Mouse (Mus musculus) limb, embryonic 13.5 days (tissue): ENCODE results near the gene Tspoap1. TPM values are rescaled to one million over a fixed set of nuclear protein-coding genes. Genes with fewer than 3 reads are reported as not detected.
A peak's percentile ranks its signal among the peaks of the same experiment; 100 is the strongest.

Source experiments
- ATAC-seq: fragments of 200-750 bp; cut with Nextera tagmentation; 2 replicates; pipeline ENCODE4 v1.8.0; 2017; ENCODE audit warnings: low read depth, moderate number of reproducible peaks, moderate TSS enrichment; ENCODE audit not compliant: low FRiP score
- H3K27ac ChIP-seq: fragments of 300-500 bp; sonication (generic); 2 replicates; pipeline ENCODE4 v1.5.1; 2015; ENCODE audit warnings: inconsistent platforms, mild to moderate bottlenecking, moderate library complexity
- H3K27me3 ChIP-seq: fragments of 300-500 bp; sonication (generic); 2 replicates; pipeline ENCODE4 v1.6.1; 2015; ENCODE audit warnings: mild to moderate bottlenecking, inconsistent platforms
- H3K36me3 ChIP-seq: fragments of 300-500 bp; sonication (generic); 2 replicates; pipeline ENCODE4 v1.6.1; 2015; ENCODE audit warnings: inconsistent platforms, mild to moderate bottlenecking, moderate library complexity
- H3K4me1 ChIP-seq: fragments of 300-500 bp; sonication (generic); 2 replicates; pipeline ENCODE4 v1.6.1; 2015; ENCODE audit warnings: inconsistent platforms
- H3K4me2 ChIP-seq: fragments of 300-500 bp; sonication (generic); replicated peaks from 2 replicates; pipeline ENCODE4 v1.6.1; 2015; ENCODE audit warnings: inconsistent platforms, mild to moderate bottlenecking, moderate library complexity
- H3K4me3 ChIP-seq: fragments of 300-500 bp; sonication (generic); 2 replicates; pipeline ENCODE4 v1.5.1; 2015; ENCODE audit warnings: moderate library complexity, mild to moderate bottlenecking, inconsistent platforms
- H3K9ac ChIP-seq: fragments of 300-500 bp; sonication (generic); 2 replicates; pipeline ENCODE4 v1.6.1; 2015; ENCODE audit warnings: mild to moderate bottlenecking, inconsistent platforms
- H3K9me3 ChIP-seq: fragments of 300-500 bp; sonication (generic); 2 replicates; pipeline ENCODE4 v1.6.1; 2016; ENCODE audit warnings: inconsistent platforms
- WGBS: fragments of 180-500 bp; shearing (Covaris S2); methylation state at CpG from one replicate; pipeline ENCODE4 v1.1.7; 2015; 5-methylcytosine and 5-hydroxymethylcytosine counted together
- polyA plus RNA-seq: library from polyadenylated mRNA; unstranded; fragments of >200 nt; fragmentation: Nextera tagmentation; extraction: Ambion mirVana; gene quantifications from 2 replicates; pipeline ENCODE4 v1.2.1, GENCODE M21; 2015

Gene Tspoap1
- polyA plus RNA-seq, 1 experiment from 2014 or later: 2.7 TPM

DNA sequence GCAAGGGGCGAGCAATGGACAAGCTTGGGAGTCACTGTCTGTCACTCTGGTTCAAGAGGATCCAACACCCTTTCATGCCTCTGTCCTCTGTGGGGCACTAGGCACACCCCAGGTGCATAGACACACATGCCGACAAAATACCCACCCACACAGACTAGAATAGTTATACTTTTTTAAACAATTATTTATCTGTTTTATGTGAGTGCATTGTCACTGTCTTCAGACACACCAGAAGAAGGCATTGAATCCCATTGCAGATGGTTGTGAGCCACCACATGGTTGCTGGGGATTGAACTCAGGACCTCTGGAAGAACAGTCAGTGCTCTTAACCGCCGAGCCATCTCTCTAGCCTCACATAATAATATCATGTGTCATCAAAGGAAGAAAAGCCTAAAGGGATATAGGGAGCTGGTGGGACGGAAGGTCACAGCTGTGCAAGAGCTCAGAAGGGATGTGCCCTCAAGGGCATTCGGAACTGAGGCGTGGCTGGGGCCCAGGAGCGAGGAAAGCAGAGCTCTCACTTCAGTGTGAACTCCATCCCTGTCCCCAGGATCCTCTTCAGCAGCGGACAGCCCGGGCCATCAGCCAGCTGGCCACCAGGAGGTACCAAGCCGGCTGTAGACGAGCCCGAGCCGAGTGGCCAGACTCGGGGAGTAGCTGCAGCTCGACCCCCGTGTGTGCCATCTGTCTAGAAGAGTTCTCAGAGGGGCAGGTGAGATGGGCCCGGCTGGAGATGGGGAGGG, 31.3 kb upstream of the Tspoap1 start:
- no peak overlapping the region for H3K4me2 ChIP-seq
- H3K27me3 ChIP-seq: no peaks in the 10 kb centered on the region
- H3K9me3 ChIP-seq: no peaks in the 10 kb centered on the region
- WGBS: 41% methylated on average over 18 of the region's 18 CpGs
- ATAC-seq: no peak; the same call in 1 of the 2 replicates
- no peak overlapping the region for H3K4me3 ChIP-seq
- H3K36me3 ChIP-seq: no peaks in the 10 kb centered on the region
- peaks cover 17% of the 10 kb centered on the region for H3K4me1 ChIP-seq
- no peak overlapping the region for H3K27ac ChIP-seq
- H3K9ac ChIP-seq: no peak overlapping the region

DNA sequence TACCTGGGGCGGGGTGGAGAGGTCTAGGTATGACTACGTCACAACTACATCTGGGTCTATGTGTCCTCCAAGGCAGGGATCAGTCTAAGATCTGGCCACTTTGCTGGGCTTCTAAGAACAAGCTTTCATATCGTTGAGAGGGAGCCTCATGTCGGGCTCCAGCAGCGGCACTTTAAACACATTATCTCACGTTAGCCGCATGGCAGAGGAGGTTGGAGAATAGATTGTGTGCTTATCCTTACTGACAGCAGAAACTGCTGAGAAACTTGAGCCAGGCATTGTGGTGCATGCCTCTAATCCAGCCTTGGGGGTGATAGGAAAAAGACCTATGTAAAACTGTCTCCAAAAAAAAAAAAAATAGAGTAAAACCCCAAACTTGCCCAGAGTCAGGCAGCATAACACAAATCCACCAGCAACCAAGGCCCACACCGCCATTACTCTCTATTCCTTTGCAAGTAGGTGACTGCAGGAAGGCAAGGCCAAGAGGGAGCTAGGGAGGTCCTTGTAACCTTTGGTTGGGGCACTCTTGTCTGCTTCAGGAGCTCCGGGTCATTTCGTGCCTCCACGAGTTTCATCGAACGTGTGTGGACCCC, 30.7 kb upstream of the Tspoap1 start:
- WGBS: 81% methylated on average over 13 of the region's 13 CpGs
- H3K36me3 ChIP-seq: no peaks in the 10 kb centered on the region
- no peak for ATAC-seq

DNA sequence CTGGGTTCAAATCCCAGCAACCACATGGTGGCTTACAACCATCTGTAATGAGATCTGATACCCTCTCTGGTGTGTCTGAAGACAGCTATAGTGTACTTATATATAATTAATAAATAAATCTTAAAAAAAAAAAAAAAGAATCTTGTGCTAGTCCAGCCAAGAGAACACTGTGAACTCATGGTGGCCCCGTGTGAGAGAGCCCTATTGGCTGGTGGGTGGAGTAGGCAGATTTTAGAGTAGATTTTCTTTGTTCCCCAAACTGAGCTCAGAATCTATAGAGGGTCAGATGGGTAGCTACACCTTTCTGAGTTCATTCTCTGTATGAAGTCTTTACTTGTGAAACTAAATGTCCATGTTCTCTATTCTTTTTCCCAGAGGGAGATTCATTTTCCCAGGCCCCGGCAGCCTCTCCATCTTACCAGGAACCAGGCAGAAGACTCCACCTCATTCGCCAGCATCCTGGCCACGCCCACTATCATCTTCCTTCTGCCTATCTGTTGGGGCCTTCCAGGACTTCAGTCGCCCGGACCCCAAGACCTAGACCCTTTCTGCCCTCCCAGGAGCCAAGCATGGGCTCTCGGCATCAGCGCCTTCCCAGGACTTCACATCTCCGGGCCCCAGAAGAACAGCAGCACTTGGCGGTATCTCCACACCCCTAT, 29.6 kb upstream of the Tspoap1 start:
- no peak for ATAC-seq
- no peak overlapping the region for H3K27ac ChIP-seq
- H3K27me3 ChIP-seq: no peaks in the 10 kb centered on the region
- H3K9ac ChIP-seq: no peak overlapping the region
- no peaks in the 10 kb centered on the region for H3K36me3 ChIP-seq
- no peaks in the 10 kb centered on the region for H3K9me3 ChIP-seq
- WGBS: 77% methylated on average over 10 of the region's 10 CpGs
- no peak overlapping the region for H3K4me2 ChIP-seq
- H3K4me3 ChIP-seq: no peak overlapping the region
- peaks cover 13% of the 10 kb centered on the region for H3K4me1 ChIP-seq

More for the DNA sequence above, 30.7 kb upstream of the Tspoap1 start:
- Histone ChIP-seq H3K27ac (no peak overlapping the region), H3K4me1 (peaks cover 19% of the 10 kb centered on the region), H3K27me3 (no peaks in the 10 kb centered on the region), H3K4me3 (no peak overlapping the region), H3K9me3 (no peaks in the 10 kb centered on the region), H3K4me2 (no peak overlapping the region), H3K9ac (no peak overlapping the region)

DNA sequence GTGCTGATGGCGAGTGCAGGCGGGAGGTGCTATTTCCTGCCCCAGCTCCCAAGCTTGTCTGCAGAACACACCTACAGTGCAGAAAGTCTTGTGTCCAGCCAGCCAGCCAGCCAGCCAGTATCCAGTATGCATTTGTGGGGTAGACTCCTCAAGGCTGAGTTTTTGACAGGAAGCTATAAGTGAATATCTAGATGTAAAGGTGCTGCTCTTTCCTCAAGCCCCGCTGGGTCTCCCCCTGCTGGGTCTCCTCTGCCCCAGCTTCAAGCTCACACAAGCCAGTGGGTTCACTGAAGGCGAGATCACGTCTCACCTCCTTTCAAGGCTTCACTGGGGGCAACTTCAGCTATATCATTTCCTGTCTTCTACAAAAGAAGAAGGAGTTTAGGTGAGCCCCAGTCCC, 26.0 kb upstream of the Tspoap1 start:
- H3K9me3 ChIP-seq: no peaks in the 10 kb centered on the region
- WGBS: 58% methylated on average over 5 of the region's 5 CpGs
- peaks cover 2% of the 10 kb centered on the region for H3K36me3 ChIP-seq
- H3K4me3 ChIP-seq: no peak overlapping the region
- H3K27me3 ChIP-seq: no peaks in the 10 kb centered on the region
- H3K27ac ChIP-seq: no peak overlapping the region
- peak overlapping the region; percentile 51 for H3K9ac ChIP-seq
- peak overlapping the region; percentile 44 for H3K4me2 ChIP-seq
- ATAC-seq: no peak
- H3K4me1 ChIP-seq: peaks cover 19% of the 10 kb centered on the region

DNA sequence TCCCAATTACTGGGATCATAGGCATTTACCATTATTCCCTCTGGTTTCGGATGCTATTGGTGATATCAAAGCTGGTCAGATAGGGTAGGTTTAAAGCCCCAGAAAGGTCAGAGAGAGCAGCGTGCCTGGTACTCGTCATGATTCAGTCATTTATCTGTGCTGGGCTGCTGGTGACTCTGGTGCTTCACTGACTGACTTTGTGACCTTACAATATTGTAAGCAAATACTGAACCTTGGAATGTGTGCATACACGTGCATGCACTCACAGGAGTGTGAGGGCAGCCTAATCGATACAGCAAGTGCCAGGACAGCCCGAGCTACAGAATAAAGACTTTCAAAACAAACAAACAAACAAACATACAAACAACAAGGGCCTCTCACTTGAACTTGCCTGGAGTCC, 24.6 kb upstream of the Tspoap1 start:
- WGBS: 77% methylated on average over 6 of the region's 6 CpGs
- no peak for ATAC-seq
- H3K27me3 ChIP-seq: no peaks in the 10 kb centered on the region
- H3K4me1 ChIP-seq: peaks cover 19% of the 10 kb centered on the region
- no peak overlapping the region for H3K9ac ChIP-seq
- H3K36me3 ChIP-seq: peaks cover 15% of the 10 kb centered on the region
- H3K4me3 ChIP-seq: no peak overlapping the region
- H3K27ac ChIP-seq: no peak overlapping the region
- no peaks in the 10 kb centered on the region for H3K9me3 ChIP-seq
- no peak overlapping the region for H3K4me2 ChIP-seq

DNA sequence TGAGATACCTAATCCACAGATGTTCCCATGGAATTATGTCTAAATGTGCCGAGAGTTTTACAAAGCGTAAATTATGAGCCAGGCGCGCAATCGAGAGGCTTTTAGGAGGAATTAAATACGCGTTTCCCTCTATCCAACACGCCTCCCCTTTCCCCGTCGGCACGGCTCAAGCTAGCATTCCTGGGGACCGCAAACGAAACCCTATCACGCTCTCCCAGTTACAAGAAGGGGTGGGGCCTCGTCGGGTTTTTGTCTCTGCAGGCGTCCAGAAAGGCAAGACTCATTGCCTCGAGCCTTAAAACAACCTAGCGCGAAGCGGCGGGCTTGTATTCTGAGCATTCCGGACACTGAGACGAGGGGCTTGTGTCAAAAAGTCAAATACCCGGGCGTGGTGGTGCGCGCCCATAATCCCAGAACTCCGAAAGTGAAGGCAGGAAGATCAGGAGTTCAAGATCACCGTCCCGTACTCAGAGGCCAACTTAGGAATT, 23.6 kb upstream of the Tspoap1 start:
- Histone ChIP-seq H3K27me3 (no peaks in the 10 kb centered on the region), H3K36me3 (peaks cover 17% of the 10 kb centered on the region), H3K4me2 (peak overlapping the region; percentile 95), H3K4me1 (peaks cover 19% of the 10 kb centered on the region), H3K27ac (peak overlapping the region; percentile 90), H3K9me3 (no peaks in the 10 kb centered on the region), H3K9ac (peak overlapping the region; percentile 74), H3K4me3 (peak overlapping the region; percentile 85)
- peak; percentile 86 for ATAC-seq
- WGBS: under 1% methylated on average over 31 of the region's 31 CpGs

DNA sequence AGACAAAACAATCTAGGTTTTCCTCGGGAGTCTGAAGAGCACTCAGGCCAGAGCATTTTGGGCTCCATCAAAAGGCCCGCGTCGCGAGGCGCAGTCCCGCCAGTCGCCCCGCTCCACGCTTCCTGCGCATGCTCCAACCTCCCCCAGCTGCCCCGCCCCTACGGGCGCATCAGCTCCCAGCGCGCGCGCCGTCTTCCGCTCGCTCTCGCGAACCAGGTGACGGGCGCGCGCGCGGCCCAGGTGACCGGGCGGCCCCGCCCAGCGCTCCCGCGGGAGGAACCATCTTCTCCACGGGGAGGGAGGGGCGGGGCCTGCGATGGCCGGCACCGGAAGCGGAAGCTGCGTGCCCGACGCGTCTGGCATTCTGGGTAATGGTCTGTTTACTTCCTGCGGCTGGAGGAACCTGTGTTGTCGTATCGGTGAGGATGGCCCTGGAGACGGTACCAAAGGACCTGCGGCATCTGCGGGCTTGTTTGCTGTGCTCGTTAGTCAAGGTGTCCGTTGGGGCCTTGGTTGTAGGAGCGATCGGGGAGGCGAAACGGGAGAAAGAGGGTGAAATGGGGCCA, 23.1 kb upstream of the Tspoap1 start, which contains the start of gene Supt4a:
TSS of gene Supt4a (plus strand) at position 378 of the 566 bp plus-strand sequence.
- Histone ChIP-seq H3K9me3 (no peaks in the 10 kb centered on the region), H3K36me3 (peaks cover 23% of the 10 kb centered on the region), H3K4me2 (peak within 1 kb of the TSS; percentile 95), H3K4me1 (peaks cover 19% of the 10 kb centered on the region), H3K27ac (peak within 1 kb of the TSS; percentile 90), H3K4me3 (peak within 1 kb of the TSS; percentile 85), H3K27me3 (no peaks in the 10 kb centered on the region), H3K9ac (peak within 1 kb of the TSS; percentile 88)
- under 1% methylated on average over 46 of the region's 57 CpGs for WGBS
- ATAC-seq: peak; percentile 93

DNA sequence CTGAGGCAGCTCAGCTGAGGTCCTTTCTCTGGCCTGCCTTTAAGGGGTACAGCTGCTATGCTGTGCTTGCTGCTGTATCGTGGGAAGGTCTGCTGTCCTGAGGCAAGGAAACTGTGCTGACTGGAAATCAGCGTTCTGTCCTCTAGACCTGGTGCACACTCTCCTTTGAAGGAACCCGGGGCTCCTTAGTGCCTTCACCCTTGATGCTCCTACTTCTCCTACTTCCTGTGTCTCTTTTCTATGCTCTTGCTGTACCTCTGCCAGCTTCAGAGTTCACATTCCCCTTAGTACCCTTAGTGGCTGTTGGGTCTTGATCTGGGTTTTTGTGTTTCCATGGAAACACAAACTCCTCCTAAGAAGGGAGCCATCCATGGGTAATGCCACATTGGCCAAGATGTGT, 16.6 kb upstream of the Tspoap1 start:
- ATAC-seq: no peak
- Histone ChIP-seq H3K4me1 (peaks cover 4% of the 10 kb centered on the region; the same call in 1 of the 2 replicates), H3K4me3 (no peak overlapping the region), H3K9ac (no peak overlapping the region), H3K36me3 (peaks cover 56% of the 10 kb centered on the region), H3K4me2 (no peak overlapping the region), H3K27ac (no peak overlapping the region), H3K27me3 (0 out of 2 replicates have a peak, but pooled peaks cover under 1% of the 10 kb centered on the region), H3K9me3 (no peaks in the 10 kb centered on the region)
- 98% methylated on average over 3 of the region's 3 CpGs for WGBS

DNA sequence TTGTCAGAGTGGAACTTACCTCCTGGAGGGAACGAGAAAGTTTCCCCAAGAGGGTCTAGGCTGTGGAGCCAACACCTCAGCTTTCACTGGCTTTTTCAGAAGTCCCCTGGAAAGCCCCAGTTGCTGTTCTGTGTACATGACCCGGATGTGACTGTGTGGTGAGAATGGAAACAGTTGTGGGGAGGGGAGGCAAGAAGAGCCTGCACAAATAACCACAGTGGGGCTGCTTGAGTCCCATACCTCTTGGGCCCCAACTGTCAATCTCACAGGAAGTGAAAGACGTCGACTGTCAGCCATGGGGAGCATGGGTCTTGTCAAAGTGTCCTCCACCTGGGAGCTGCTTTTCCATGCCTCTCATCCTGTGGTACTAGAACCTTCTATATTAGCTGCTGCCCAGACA, 15.4 kb upstream of the Tspoap1 start:
- H3K36me3 ChIP-seq: peaks cover 48% of the 10 kb centered on the region
- 0 out of 2 replicates have a peak, but pooled peaks cover 5% of the 10 kb centered on the region for H3K27me3 ChIP-seq
- H3K4me1 ChIP-seq: peaks cover 12% of the 10 kb centered on the region
- H3K9ac ChIP-seq: no peak overlapping the region
- no peak overlapping the region for H3K4me3 ChIP-seq
- 75% methylated on average over 4 of the region's 4 CpGs for WGBS
- H3K9me3 ChIP-seq: no peaks in the 10 kb centered on the region
- ATAC-seq: no peak
- H3K27ac ChIP-seq: no peak overlapping the region
- H3K4me2 ChIP-seq: no peak overlapping the region

DNA sequence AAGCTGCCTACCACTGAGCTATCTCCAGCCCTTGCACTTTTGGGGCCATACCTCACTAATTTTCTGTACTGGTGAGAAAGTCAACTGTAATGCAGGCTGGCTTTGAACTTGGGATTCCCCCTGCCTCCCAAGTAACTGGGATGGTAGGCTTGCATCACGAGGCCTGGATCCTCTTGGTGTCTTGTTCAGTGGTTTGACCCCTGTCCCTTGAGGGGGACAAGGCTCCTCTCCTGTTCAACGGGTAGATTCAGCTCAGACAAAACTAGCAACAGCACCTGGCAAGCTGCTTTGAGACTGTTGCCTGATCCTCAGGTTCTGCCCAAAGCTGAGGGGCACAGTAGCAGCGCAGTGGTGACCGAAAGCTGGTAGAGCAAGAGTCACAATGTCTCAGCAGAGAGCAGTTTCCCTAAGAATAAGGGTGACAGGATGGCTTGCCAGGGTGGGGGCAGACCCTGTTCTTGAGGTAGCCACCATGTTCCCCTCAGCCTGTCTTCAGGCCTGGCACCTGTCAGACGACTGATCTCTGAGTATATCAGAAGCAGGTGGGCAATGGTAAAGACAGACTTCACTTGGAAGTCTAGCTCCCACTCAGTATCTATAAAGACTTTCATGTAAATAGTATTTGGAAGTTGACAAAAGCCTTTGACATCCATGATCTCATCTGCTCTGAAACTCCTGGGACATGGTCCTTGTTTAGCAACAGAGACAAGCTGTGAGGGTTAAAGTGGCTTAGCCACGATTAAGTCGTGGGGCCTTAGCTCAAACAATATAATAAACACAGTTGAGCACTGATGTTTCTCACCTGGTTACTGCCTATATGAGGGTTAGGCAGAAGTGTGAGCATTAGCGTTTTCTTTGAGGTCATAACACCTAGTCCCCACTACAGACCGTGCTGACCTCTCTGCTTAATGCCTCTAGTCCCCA, 14.4 kb upstream of the Tspoap1 start:
- Histone ChIP-seq H3K36me3 (peaks cover 41% of the 10 kb centered on the region), H3K9ac (no peak overlapping the region), H3K9me3 (no peaks in the 10 kb centered on the region), H3K4me3 (no peak overlapping the region), H3K4me2 (no peak overlapping the region), H3K4me1 (peaks cover 12% of the 10 kb centered on the region), H3K27me3 (0 out of 2 replicates have a peak, but pooled peaks cover 5% of the 10 kb centered on the region), H3K27ac (no peak overlapping the region)
- no peak for ATAC-seq
- 84% methylated on average over 9 of the region's 9 CpGs for WGBS

DNA sequence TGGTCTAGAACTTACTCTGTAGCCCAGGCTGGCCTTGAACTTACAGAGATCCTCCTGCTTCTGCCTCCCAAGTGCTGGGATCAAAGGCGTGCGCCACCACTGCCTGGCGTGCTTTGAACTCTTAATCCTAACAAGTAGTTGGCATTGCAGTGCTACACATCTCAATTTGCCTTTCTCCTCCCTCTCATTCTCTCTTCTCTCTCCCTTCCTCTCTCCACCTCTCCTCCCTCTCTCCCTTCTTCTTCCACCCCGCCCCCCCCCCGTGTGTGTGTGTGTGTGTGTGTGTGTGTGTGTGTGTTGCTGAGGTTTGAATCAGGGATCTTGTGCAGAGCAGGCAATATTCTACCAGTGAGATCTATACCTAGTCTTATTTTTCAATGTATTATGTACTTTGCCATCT, 13.0 kb upstream of the Tspoap1 start:
- no peak overlapping the region for H3K9ac ChIP-seq
- WGBS: 84% methylated on average over 5 of the region's 5 CpGs
- no peak overlapping the region for H3K4me3 ChIP-seq
- H3K27ac ChIP-seq: no peak overlapping the region
- H3K36me3 ChIP-seq: peaks cover 33% of the 10 kb centered on the region
- no peaks in the 10 kb centered on the region for H3K9me3 ChIP-seq
- peaks cover 12% of the 10 kb centered on the region for H3K4me1 ChIP-seq
- no peak overlapping the region for H3K4me2 ChIP-seq
- H3K27me3 ChIP-seq: 0 out of 2 replicates have a peak, but pooled peaks cover 5% of the 10 kb centered on the region
- ATAC-seq: no peak
